In the genomic region with DNA sequence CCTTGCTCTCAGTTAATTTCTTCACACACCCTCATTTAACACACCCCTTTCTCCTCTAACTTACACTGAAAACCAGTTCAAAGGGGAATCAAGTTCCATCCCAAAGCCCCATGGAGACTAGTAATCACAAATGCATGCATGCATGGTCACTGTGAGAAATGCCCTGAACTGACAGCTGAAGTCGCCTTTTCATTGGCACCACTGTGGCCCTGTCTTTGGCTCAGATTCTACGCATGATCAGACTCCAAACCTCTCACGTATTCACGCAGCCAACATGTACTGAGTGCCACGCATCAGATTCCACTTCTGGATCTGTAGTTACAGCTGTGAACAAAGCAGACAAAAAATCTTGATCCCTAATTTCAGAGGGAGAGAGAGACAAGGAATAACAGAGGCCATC, we compare ENCODE assay signal across 10 mouse cellular contexts.
"Had no signal": no experiment of that assay in that cellular context is flagged by ENCODE, and none has a peak within 500 bp of the region (broad histone marks: within the 10 kb centered on the region; RNA-seq: fewer than 3 reads in every experiment).

No protein-coding gene starts in this region.

- DNase-seq: kidney, adult 11 months; kidney, adult 8-10 months; kidney, postnatal 10 days; kidney, postnatal 36 days; layer of hippocampus, postnatal 36 days; lung, adult 18-20 months; lung, postnatal 36 days; right cerebral cortex, postnatal 25 days; spleen, adult 18-20 months; thymus, postnatal 25 days had no signal
